8 mouse cellular contexts compared by ENCODE assay signal in genomic region chr11:72926226-72926890, GRCm38 (mm10). TPM values are rescaled to one million over a fixed set of nuclear protein-coding genes. Genes with fewer than 3 reads are reported as not detected.
DNase-seq lines count a peak whose midpoint lies in the region; ATAC-seq and TF ChIP-seq lines count a peak whose summit lies in the region.

No protein-coding gene starts in this region.

- POLR2A ChIA-PET in Patski (lab: Charles Lee): no interaction called here

- no peak for TF ChIP-seq EP300 in heart, postnatal 0 days (IDR thresholded peaks at IDR 0.05; ENCODE audit: low read depth)

- in situ Hi-C loops in Patski (cut with MboI; ENCODE audit: low pct_unique_long_range_greater_than_20kb): no loop called here

- H3K9ac ChIP-seq in forebrain, embryonic 11.5 days (ENCODE audit: low read length): no peak overlapping the region
- H3K9ac ChIP-seq in forebrain, embryonic 15.5 days (replicated peaks): no peak overlapping the region
- no peak overlapping the region for H3K9ac ChIP-seq in heart, postnatal 0 days (replicated peaks; ENCODE audit: low read depth, low read length)

- H3K27me3 ChIP-seq in forebrain, embryonic 11.5 days (ENCODE audit: control insufficient read depth, insufficient read depth, low read length): no peaks in the 10 kb centered on the region
- no peaks in the 10 kb centered on the region for H3K27me3 ChIP-seq in forebrain, embryonic 15.5 days
- H3K27me3 ChIP-seq in Patski: no peaks in the 10 kb centered on the region
- H3K27me3 ChIP-seq in heart, postnatal 0 days (ENCODE audit: control insufficient read depth, insufficient read depth, low read length): no peaks in the 10 kb centered on the region

- H3K4me2 ChIP-seq in forebrain, embryonic 11.5 days (ENCODE audit: low read depth, low read length, severe bottlenecking): no peak overlapping the region
- no peak overlapping the region for H3K4me2 ChIP-seq in forebrain, embryonic 15.5 days (replicated peaks)
- no peak overlapping the region for H3K4me2 ChIP-seq in heart, postnatal 0 days (ENCODE audit: low read depth, low read length)

- no peaks in the 10 kb centered on the region for H3K36me3 ChIP-seq in forebrain, embryonic 11.5 days (ENCODE audit: control insufficient read depth, insufficient read depth, low read length)
- peaks cover 38% of the 10 kb centered on the region for H3K36me3 ChIP-seq in forebrain, embryonic 15.5 days
- H3K36me3 ChIP-seq in heart, postnatal 0 days (replicated peaks; ENCODE audit: control insufficient read depth, insufficient read depth, low read length): peaks cover 45% of the 10 kb centered on the region

- CTCF ChIA-PET in Patski (lab: Charles Lee): interaction anchor here (0.7 to 1.4 kb wide), 10 partner anchors 11 to 120 kb away, joined by 3 to 6 read pairs (median 4); partner anchors contain the start of gene P2rx1

- peak; percentile 75 for DNase-seq in forebrain, embryonic 11.5 days (ENCODE audit: low spot score)
- DNase-seq in Patski (ENCODE audit: low read depth, low spot score): no peak
- peak; percentile 70 to 79 for DNase-seq in cerebellum, postnatal 25 days
- peak; percentile 41 for DNase-seq in heart, postnatal 0 days (ENCODE audit: low spot score)
- DNase-seq in kidney, postnatal 25 days: peak; percentile 72 to 79
- peak; percentile 36 to 53 for DNase-seq in spleen, postnatal 36 days (ENCODE audit: low spot score in 2 of 2)

- H3K27ac ChIP-seq in forebrain, embryonic 11.5 days (ENCODE audit: low read depth, low read length): no peak overlapping the region
- no peak overlapping the region for H3K27ac ChIP-seq in forebrain, embryonic 15.5 days (replicated peaks)
- no peak overlapping the region for H3K27ac ChIP-seq in heart, postnatal 0 days (ENCODE audit: low read depth)

- ATAC-seq in forebrain, embryonic 11.5 days (replicated peaks; ENCODE audit: low FRiP score): 0 out of 2 replicates have a peak, but pooled peaks have one; percentile 18
- ATAC-seq in forebrain, embryonic 15.5 days (replicated peaks): no peak
- no peak for ATAC-seq in Patski
- ATAC-seq in heart, postnatal 0 days (ENCODE audit: insufficient read depth, low read depth): peak; percentile 59; the same call in 1 of the 2 replicates
- ATAC-seq in megakaryocyte progenitor cell, adult 5-6 weeks (replicated peaks; ENCODE audit: poor library complexity): peak; percentile 89

- TF ChIP-seq CTCF in Patski (IDR thresholded peaks at IDR 0.05): peak; percentile 96
- peak; percentile 99 for TF ChIP-seq CTCF in heart, postnatal 0 days (IDR thresholded peaks at IDR 0.05; ENCODE audit: low read depth)

- no peak overlapping the region for H3K4me3 ChIP-seq in forebrain, embryonic 11.5 days (ENCODE audit: low read depth, low read length)
- no peak overlapping the region for H3K4me3 ChIP-seq in forebrain, embryonic 15.5 days
- H3K4me3 ChIP-seq in heart, postnatal 0 days (ENCODE audit: low read depth, low read length): no peak overlapping the region

- WGBS in forebrain, embryonic 11.5 days: 54% methylated on average over 13 of the region's 13 CpGs
- WGBS in forebrain, embryonic 15.5 days: 53% methylated on average over 13 of the region's 13 CpGs
- WGBS in heart, postnatal 0 days: 55% methylated on average over 13 of the region's 13 CpGs

- H3K4me1 ChIP-seq in forebrain, embryonic 11.5 days (replicated peaks; ENCODE audit: control insufficient read depth, insufficient read depth, low read length): no peaks in the 10 kb centered on the region
- no peaks in the 10 kb centered on the region for H3K4me1 ChIP-seq in forebrain, embryonic 15.5 days
- no peaks in the 10 kb centered on the region for H3K4me1 ChIP-seq in heart, postnatal 0 days (ENCODE audit: control insufficient read depth, insufficient read depth)

- H3K9me3 ChIP-seq in forebrain, embryonic 11.5 days (ENCODE audit: control insufficient read depth, low read length): no peaks in the 10 kb centered on the region
- H3K9me3 ChIP-seq in forebrain, embryonic 15.5 days: no peaks in the 10 kb centered on the region
- no peaks in the 10 kb centered on the region for H3K9me3 ChIP-seq in heart, postnatal 0 days (replicated peaks; ENCODE audit: control insufficient read depth, low read length)

RNA-seq across cellular contexts. Expression of gene Atp2a3, which starts 34.6 kb away (rescaled TPM):
- polyA plus RNA-seq in forebrain, embryonic 11.5 days (2014; fragmentation: Nextera tagmentation; extraction: Ambion mirVana): 0.73 and 1.3 TPM in 2 replicates
- polyA plus RNA-seq in forebrain, embryonic 15.5 days (2015; fragmentation: Nextera tagmentation; extraction: Ambion mirVana): 0.67 and 0.70 TPM in 2 replicates
- 0.06 TPM for polyA plus RNA-seq in Patski (2021)
- 3.8 and 9.7 TPM in 2 replicates for total RNA-seq in heart, postnatal 0 days (2014; rRNA removed; ENCODE audit: low replicate concordance)
- polyA plus RNA-seq in heart, postnatal 0 days (2015; fragmentation: Nextera tagmentation; extraction: Ambion mirVana): 2.6 and 3.1 TPM in 2 replicates
- total RNA-seq in megakaryocyte progenitor cell, adult 5-6 weeks (2015): 52.1 and 63.7 TPM in 2 replicates
- total RNA-seq in megakaryocyte progenitor cell, adult 5-6 weeks (2017): 74.9 and 82.5 TPM in 2 replicates

Comparison
In these comparisons a context has a peak if more than half of its experiments do, and no peak if none do; other contexts are left out.
1. ATAC-seq: peak in forebrain, embryonic 11.5 days (single experiment), heart, postnatal 0 days (single experiment) and megakaryocyte progenitor cell, adult 5-6 weeks (single experiment); none in forebrain, embryonic 15.5 days (single experiment) and Patski (single experiment).